Mouse (Mus musculus) testis, adult 2 months (tissue): ENCODE results near the gene Ebf3.

Experiments used
- CTCF ChIP-seq: fragments of 200-500 bp; IDR thresholded peaks from 2 replicates; pipeline ENCODE4 v1.5.1; 2012; ENCODE audit warnings: low read depth, mild to moderate bottlenecking, inconsistent platforms, low read length, moderate library complexity; ENCODE audit not compliant: control insufficient read depth, insufficient read depth, insufficient replicate concordance
- POLR2A ChIP-seq: fragments of 200-500 bp; IDR thresholded peaks from 2 replicates; pipeline ENCODE4 v1.6.1; 2012; ENCODE audit warnings: low read depth, mild to moderate bottlenecking, inconsistent platforms, low read length, moderate library complexity; ENCODE audit not compliant: control insufficient read depth

DNA sequence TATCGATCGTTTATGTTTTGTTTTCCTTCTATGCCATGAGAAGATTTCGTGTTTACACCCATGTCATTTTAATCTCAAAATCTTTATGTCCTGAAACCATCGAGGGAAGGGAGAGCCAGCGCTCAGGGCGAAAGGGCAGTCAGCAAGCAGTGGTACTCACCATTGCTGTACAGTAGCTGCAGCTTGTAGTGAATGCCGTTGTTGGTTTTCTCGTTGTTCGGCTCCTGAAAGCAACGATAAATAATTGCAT, 1.4 kb downstream of the Ebf3 start:
- no peak for TF ChIP-seq CTCF
- no peak for TF ChIP-seq POLR2A
